Mouse (Mus musculus) heart, embryonic 16.5 days (tissue): Measurements from ENCODE around the gene Klk10. TPM values are rescaled to one million over a fixed set of nuclear protein-coding genes. Genes with fewer than 3 reads are reported as not detected.
A peak's percentile ranks its signal among the peaks of the same experiment; 100 is the strongest.

Experiments
- ATAC-seq: fragments of 200-750 bp; cut with Nextera tagmentation; replicated peaks from 2 replicates; pipeline ENCODE4 v1.8.0; 2017; ENCODE audit warnings: moderate number of reproducible peaks; ENCODE audit not compliant: insufficient read depth, low FRiP score; ENCODE audit errors: extremely low read depth
- H3K27ac ChIP-seq: fragments of 300-500 bp; sonication (generic); 2 replicates; pipeline ENCODE4 v1.5.1; 2014; ENCODE audit warnings: mild to moderate bottlenecking, low read length, control low read depth, moderate library complexity
- H3K27me3 ChIP-seq: fragments of 300-500 bp; sonication (generic); 2 replicates; pipeline ENCODE4 v1.6.1; 2014; ENCODE audit warnings: low read length, mixed read lengths; ENCODE audit not compliant: control insufficient read depth, insufficient read depth
- H3K36me3 ChIP-seq: fragments of 300-500 bp; sonication (generic); 2 replicates; pipeline ENCODE4 v1.6.1; 2014; ENCODE audit not compliant: control insufficient read depth, insufficient read depth
- H3K4me1 ChIP-seq: fragments of 300-500 bp; sonication (generic); 2 replicates; pipeline ENCODE4 v1.6.1; 2014; ENCODE audit warnings: low read length, mixed read lengths; ENCODE audit not compliant: control insufficient read depth, insufficient read depth
- H3K4me2 ChIP-seq: fragments of 300-500 bp; sonication (generic); 2 replicates; pipeline ENCODE4 v1.6.1; 2014; ENCODE audit warnings: low read depth, mild to moderate bottlenecking, control low read depth, low read length
- H3K4me3 ChIP-seq: fragments of 300-500 bp; sonication (generic); 2 replicates; pipeline ENCODE4 v1.5.1; 2014; ENCODE audit warnings: mild to moderate bottlenecking, control low read depth, low read length
- H3K9ac ChIP-seq: fragments of 300-500 bp; sonication (generic); 2 replicates; pipeline ENCODE4 v1.6.1; 2014; ENCODE audit warnings: low read length, control low read depth
- H3K9me3 ChIP-seq: fragments of 300-500 bp; sonication (generic); replicated peaks from 2 replicates; pipeline ENCODE4 v1.6.1; 2016; ENCODE audit warnings: low read length; ENCODE audit not compliant: control insufficient read depth
- WGBS: fragments of 180-500 bp; shearing (Covaris S2); extraction: QIAGEN DNeasy Blood & Tissue Kit; methylation state at CpG from one replicate; pipeline ENCODE4 v1.1.7; 2014; 5-methylcytosine and 5-hydroxymethylcytosine counted together
- polyA plus RNA-seq: library from polyadenylated mRNA; unstranded; fragments of >200 nt; fragmentation: Nextera tagmentation; extraction: Ambion mirVana; gene quantifications from 2 replicates; pipeline ENCODE4 v1.2.1, GENCODE M21; 2015

The Klk10 gene
- 1.6 and 1.7 TPM in 2 replicates for polyA plus RNA-seq

- WGBS, result 43% methylated on average over 5 of the region's 5 CpGs
- H3K27me3 ChIP-seq, result peaks cover 17% of the 10 kb centered on the region
- H3K4me1 ChIP-seq, result no peaks in the 10 kb centered on the region
- no peak within 1 kb of the TSS for H3K27ac ChIP-seq
- no peak within 1 kb of the TSS for H3K4me3 ChIP-seq
- no peaks in the 10 kb centered on the region for H3K36me3 ChIP-seq
- ATAC-seq, result no peak
- H3K9ac ChIP-seq, result no peak within 1 kb of the TSS
- no peak within 1 kb of the TSS for H3K4me2 ChIP-seq
- H3K9me3 ChIP-seq, result no peaks in the 10 kb centered on the region
Measured at GRCm38 (mm10) chr7:43780746-43781145, at the start of gene Klk10. Klk10 (plus strand) TSS chr7:43781035.

GRCm38 (mm10) chr7:43747788-43748187 lies 33.0 kb upstream of the Klk10 start:
- no peak for ATAC-seq
- peaks cover 2% of the 10 kb centered on the region; the same call in 1 of the 2 replicates for H3K4me1 ChIP-seq
- H3K4me3 ChIP-seq, result no peak overlapping the region
- H3K9me3 ChIP-seq, result no peaks in the 10 kb centered on the region; the same call in 1 of the 2 replicates
- 40% methylated on average over 1 of the region's 1 CpGs for WGBS
- H3K9ac ChIP-seq, result no peak overlapping the region
- no peaks in the 10 kb centered on the region for H3K27me3 ChIP-seq
- peak overlapping the region; percentile 50 for H3K27ac ChIP-seq
- no peaks in the 10 kb centered on the region for H3K36me3 ChIP-seq
- no peak overlapping the region for H3K4me2 ChIP-seq

DNA sequence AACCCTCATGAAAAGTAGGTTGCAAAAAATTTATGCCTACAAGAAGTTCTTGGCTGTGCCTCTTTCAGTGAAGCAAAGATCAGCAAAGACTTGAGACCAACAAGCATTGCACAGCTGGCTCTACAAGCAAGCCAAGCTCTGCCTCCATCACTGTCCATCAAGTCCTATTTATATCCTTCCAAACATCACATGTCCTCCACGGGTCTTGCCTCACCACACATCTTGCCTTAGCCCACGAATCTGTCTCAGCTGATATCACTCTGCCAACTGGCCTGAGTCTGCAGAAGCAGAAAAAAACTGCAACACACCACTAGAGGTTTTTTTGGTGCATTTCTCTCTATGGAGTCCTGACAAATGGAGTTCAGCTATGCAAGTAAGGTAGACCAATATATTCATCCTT lies 28.0 kb upstream of the Klk10 start:
- ATAC-seq, result no peak
- no peak overlapping the region for H3K9ac ChIP-seq
- 43% methylated on average over 2 of the region's 2 CpGs for WGBS
- no peaks in the 10 kb centered on the region; the same call in 1 of the 2 replicates for H3K9me3 ChIP-seq
- no peaks in the 10 kb centered on the region for H3K4me1 ChIP-seq
- H3K4me2 ChIP-seq, result no peak overlapping the region
- no peak overlapping the region for H3K27ac ChIP-seq
- no peak overlapping the region for H3K4me3 ChIP-seq
- H3K36me3 ChIP-seq, result no peaks in the 10 kb centered on the region
- H3K27me3 ChIP-seq, result no peaks in the 10 kb centered on the region

- H3K27me3 ChIP-seq, result no peaks in the 10 kb centered on the region
- H3K4me3 ChIP-seq, result no peak overlapping the region
- no peak overlapping the region for H3K4me2 ChIP-seq
- no peaks in the 10 kb centered on the region for H3K9me3 ChIP-seq
- H3K4me1 ChIP-seq, result no peaks in the 10 kb centered on the region
- 35% methylated on average over 8 of the region's 8 CpGs for WGBS
- H3K36me3 ChIP-seq, result no peaks in the 10 kb centered on the region
- ATAC-seq, result no peak
- H3K9ac ChIP-seq, result no peak overlapping the region
- no peak overlapping the region for H3K27ac ChIP-seq
Measured at GRCm38 (mm10) chr7:43766484-43766883, 14.4 kb upstream of the Klk10 start.

GRCm38 (mm10) chr7:43768597-43768996 lies 12.2 kb upstream of the Klk10 start, which contains the start of gene Klk12:
Klk12 (plus strand) TSS chr7:43768897.
- H3K9me3 ChIP-seq, result no peaks in the 10 kb centered on the region
- H3K9ac ChIP-seq, result no peak within 1 kb of the TSS
- no peaks in the 10 kb centered on the region for H3K36me3 ChIP-seq
- no peak for ATAC-seq
- no peak within 1 kb of the TSS for H3K4me3 ChIP-seq
- H3K27me3 ChIP-seq, result no peaks in the 10 kb centered on the region
- WGBS, result 77% methylated on average over 4 of the region's 4 CpGs
- H3K4me2 ChIP-seq, result no peak within 1 kb of the TSS
- no peaks in the 10 kb centered on the region for H3K4me1 ChIP-seq
- H3K27ac ChIP-seq, result no peak within 1 kb of the TSS

- Histone ChIP-seq H3K27ac (no peak overlapping the region), H3K9me3 (no peaks in the 10 kb centered on the region), H3K4me3 (no peak overlapping the region), H3K36me3 (no peaks in the 10 kb centered on the region), H3K4me2 (no peak overlapping the region), H3K27me3 (no peaks in the 10 kb centered on the region), H3K4me1 (no peaks in the 10 kb centered on the region), H3K9ac (no peak overlapping the region)
- WGBS, result 82% methylated on average over 8 of the region's 8 CpGs
- ATAC-seq, result no peak
Measured at GRCm38 (mm10) chr7:43769636-43770035, 11.2 kb upstream of the Klk10 start.

DNA sequence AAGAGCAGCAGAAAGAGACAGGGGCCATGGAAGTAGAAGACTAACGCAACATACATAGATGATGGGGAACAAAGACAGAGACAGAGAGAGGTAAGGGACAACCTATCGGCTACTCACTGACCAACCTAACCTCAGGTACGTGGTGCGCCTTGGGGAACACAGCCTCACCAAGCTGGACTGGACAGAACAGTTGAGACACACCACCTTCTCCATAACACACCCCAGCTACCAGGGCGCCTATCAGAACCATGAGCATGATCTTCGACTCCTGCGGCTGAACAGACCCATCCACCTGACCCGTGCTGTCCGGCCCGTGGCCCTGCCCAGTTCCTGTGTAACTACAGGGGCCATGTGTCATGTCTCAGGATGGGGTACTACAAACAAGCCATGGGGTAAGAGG lies 10.1 kb upstream of the Klk10 start:
- H3K27ac ChIP-seq, result no peak overlapping the region
- no peaks in the 10 kb centered on the region for H3K9me3 ChIP-seq
- H3K4me2 ChIP-seq, result no peak overlapping the region
- WGBS, result 93% methylated on average over 10 of the region's 10 CpGs
- no peak overlapping the region for H3K4me3 ChIP-seq
- no peaks in the 10 kb centered on the region for H3K27me3 ChIP-seq
- H3K4me1 ChIP-seq, result no peaks in the 10 kb centered on the region
- no peaks in the 10 kb centered on the region for H3K36me3 ChIP-seq
- ATAC-seq, result no peak
- no peak overlapping the region for H3K9ac ChIP-seq

- Histone ChIP-seq H3K36me3 (no peaks in the 10 kb centered on the region), H3K27ac (no peak overlapping the region), H3K4me1 (no peaks in the 10 kb centered on the region), H3K9ac (no peak overlapping the region), H3K4me3 (no peak overlapping the region), H3K4me2 (no peak overlapping the region), H3K9me3 (no peaks in the 10 kb centered on the region), H3K27me3 (no peaks in the 10 kb centered on the region)
- 85% methylated on average over 6 of the region's 6 CpGs for WGBS
- ATAC-seq, result no peak
Measured at GRCm38 (mm10) chr7:43771916-43772315, 8.9 kb upstream of the Klk10 start.

DNA sequence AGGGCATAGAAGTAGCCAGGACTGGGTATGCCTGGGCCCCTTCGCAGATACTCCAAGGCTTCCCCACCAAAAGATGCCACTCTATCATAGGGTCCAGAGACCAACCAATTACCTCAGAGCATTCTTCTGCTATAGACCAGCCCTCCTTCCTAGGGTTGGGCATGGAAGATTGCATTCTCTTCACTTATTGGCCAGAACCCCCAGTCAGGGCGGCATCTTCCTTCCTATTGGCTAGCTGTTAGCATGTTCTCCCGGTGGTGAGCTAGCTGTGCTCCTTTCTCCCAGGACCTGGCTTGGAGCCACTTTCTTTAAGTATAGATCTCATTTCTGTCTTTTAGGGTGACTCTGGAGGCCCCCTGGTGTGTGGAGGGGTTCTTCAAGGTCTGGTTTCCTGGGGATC lies 7.9 kb upstream of the Klk10 start:
- H3K4me3 ChIP-seq, result no peak overlapping the region
- no peaks in the 10 kb centered on the region for H3K27me3 ChIP-seq
- no peak overlapping the region for H3K27ac ChIP-seq
- 76% methylated on average over 3 of the region's 3 CpGs for WGBS
- no peak for ATAC-seq
- no peaks in the 10 kb centered on the region for H3K36me3 ChIP-seq
- H3K4me1 ChIP-seq, result no peaks in the 10 kb centered on the region
- no peaks in the 10 kb centered on the region for H3K9me3 ChIP-seq
- H3K4me2 ChIP-seq, result no peak overlapping the region
- H3K9ac ChIP-seq, result no peak overlapping the region
